Comparison of ENCODE assay signal across 21 mouse cellular contexts in genomic region chr16:70337661-70338060, GRCm38 (mm10). TPM values are rescaled to one million over a fixed set of nuclear protein-coding genes. Genes with fewer than 3 reads are reported as not detected.
DNase-seq lines count a peak whose midpoint lies in the region; TF ChIP-seq lines count a peak whose summit lies in the region.
"Had no signal": no experiment of that assay in that cellular context is flagged by ENCODE, and none has a peak within 500 bp of the region (broad histone marks: within the 10 kb centered on the region; RNA-seq: fewer than 3 reads in every experiment).

No protein-coding gene starts in this region.

- H3K4me2 ChIP-seq in myocyte (ENCODE audit: low read depth) = peak overlapping the region; percentile 37
- H3K4me2 ChIP-seq: embryonic facial prominence, embryonic 12.5 days; forebrain, embryonic 13.5 days; forebrain, embryonic 15.5 days had no signal

- TF ChIP-seq CTCF in C2C12 (IDR thresholded peaks at IDR 0.05; ENCODE audit: control insufficient read depth, insufficient read depth, insufficient read length) = no peak

- H3K4me3 ChIP-seq in C2C12 (ENCODE audit: insufficient read depth, poor library complexity, severe bottlenecking) (no peak overlapping the region), myocyte (no peak overlapping the region)
- H3K4me3 ChIP-seq: embryonic facial prominence, embryonic 10.5 days; embryonic facial prominence, embryonic 12.5 days; forebrain, embryonic 13.5 days; forebrain, embryonic 15.5 days had no signal

- no peaks in the 10 kb centered on the region for H3K36me3 ChIP-seq in C2C12 (ENCODE audit: control insufficient read depth, insufficient read depth)
- H3K36me3 ChIP-seq in myocyte (ENCODE audit: control insufficient read depth, insufficient read depth) = no peaks in the 10 kb centered on the region
- H3K36me3 ChIP-seq: embryonic facial prominence, embryonic 10.5 days; embryonic facial prominence, embryonic 12.5 days; forebrain, embryonic 15.5 days had no signal

- H3K27me3 ChIP-seq in C2C12 (ENCODE audit: control insufficient read depth, insufficient read depth, insufficient read length) (no peaks in the 10 kb centered on the region), myocyte (ENCODE audit: control insufficient read depth, insufficient read depth, insufficient read length) (no peaks in the 10 kb centered on the region)
- H3K27me3 ChIP-seq: embryonic facial prominence, embryonic 12.5 days; forebrain, embryonic 13.5 days; forebrain, embryonic 15.5 days had no signal

- peak; percentile 83 for DNase-seq in 3T3-L1 (ENCODE audit: low read depth, low spot score)
- peak; percentile 34 for DNase-seq in NIH3T3 (ENCODE audit: low read depth)
- DNase-seq in lung, adult 18-20 months = no peak
- no peak for DNase-seq in thymus, postnatal 10 days (ENCODE audit: low spot score in 2 of 2)
- no peak for DNase-seq in kidney, postnatal 36 days
- DNase-seq: adrenal gland, adult 8-10 months; adrenal gland, postnatal 14 days; adrenal gland, postnatal 36 days; B cell, adult 2 months; cerebellum, adult 11-12 months; cerebellum, adult 2 months; cerebellum, adult 9-10 months; cerebellum, postnatal 10 days; cerebellum, postnatal 25 days; forebrain, postnatal 0 days had no signal

- TF ChIP-seq POLR2A in myocyte (IDR thresholded peaks at IDR 0.05; ENCODE audit: insufficient read length, low read depth) = no peak

- H3ac ChIP-seq in C2C12 (ENCODE audit: control insufficient read depth, insufficient read length, low read depth) = no peak overlapping the region
- no peak overlapping the region for H3ac ChIP-seq in myocyte (ENCODE audit: control insufficient read depth, insufficient read length)

- no peaks in the 10 kb centered on the region for H3K79me3 ChIP-seq in C2C12 (ENCODE audit: low read depth)

- H3K79me2 ChIP-seq in C2C12 (ENCODE audit: control insufficient read depth, insufficient read depth) (no peaks in the 10 kb centered on the region), myocyte (ENCODE audit: control insufficient read depth, insufficient read depth) (no peaks in the 10 kb centered on the region)

TF ChIP-seq in C2C12, 6 proteins besides CTCF, POLR2A, EP300 and RAD21:
- TF ChIP-seq MYOG (IDR thresholded peaks at IDR 0.05; ENCODE audit: control insufficient read depth, extremely low read depth, insufficient read length) = no peak
- TF ChIP-seq CEBPB (IDR thresholded peaks at IDR 0.05; ENCODE audit: low read depth) = no peak
- TF ChIP-seq MYOD1 (IDR thresholded peaks at IDR 0.05; ENCODE audit: control insufficient read depth, insufficient read length, low read depth) = peak; percentile 3

TF ChIP-seq in myocyte, 11 proteins besides CTCF, POLR2A, EP300 and RAD21:
- no peak for TF ChIP-seq TCF3 (IDR thresholded peaks at IDR 0.05; ENCODE audit: insufficient read length, low read depth)
- TF ChIP-seq MYOD1 (IDR thresholded peaks at IDR 0.05; ENCODE audit: control insufficient read depth in 1 of 3, insufficient read length in 2 of 3, low read depth in 2 of 3) = peak in 1 of 3 experiments; percentile 6
- no peak for TF ChIP-seq SRF (IDR thresholded peaks at IDR 0.05; ENCODE audit: control insufficient read depth, insufficient read length, low read depth)
TF ChIP-seq in myocyte: peak in this region for 1.

RNA-seq across cellular contexts. Expression of gene Gbe1, which starts 23.9 kb away (rescaled TPM):
- polyA plus RNA-seq in C2C12 (2012; fragmentation: generic; extraction: Trizol) = 5.5 TPM
- 5.9 TPM for polyA plus RNA-seq in myocyte (2012; fragmentation: generic; extraction: Trizol)

Comparison
In these comparisons a context has a peak if more than half of its experiments do, and no peak if none do; other contexts are left out.
1. DNase-seq: peak in 3T3-L1 (single experiment) and NIH3T3 (single experiment); none in lung, adult 18-20 months (0 of 2), thymus, postnatal 10 days (0 of 2) and kidney, postnatal 36 days (0 of 2).